Comparison of ENCODE assay signal across 15 mouse cellular contexts in genomic region chr10:120678277-120678676, GRCm38 (mm10).
"Had no signal": no experiment of that assay in that cellular context is flagged by ENCODE, and none has a peak within 500 bp of the region (broad histone marks: within the 10 kb centered on the region; RNA-seq: fewer than 3 reads in every experiment).

No protein-coding gene starts in this region.

- H3K4me2 ChIP-seq: kidney, embryonic 15.5 days; limb, embryonic 13.5 days; neural tube, embryonic 13.5 days; stomach, embryonic 15.5 days had no signal

- DNase-seq: kidney, adult 18-20 months; kidney, postnatal 25 days; lung, adult 18-20 months; retina, postnatal 1 day; right cerebral cortex, postnatal 4 days; spleen, adult 18-20 months; thymus, adult 2 months; thymus, postnatal 25 days had no signal

- ATAC-seq: midbrain, embryonic 16.5 days had no signal

- H3K4me3 ChIP-seq: kidney, embryonic 15.5 days; limb, embryonic 13.5 days; midbrain, embryonic 10.5 days; neural tube, embryonic 13.5 days; stomach, embryonic 15.5 days had no signal

- H3K9ac ChIP-seq: kidney, embryonic 15.5 days; limb, embryonic 13.5 days; liver, embryonic 14.5 days; neural tube, embryonic 13.5 days; stomach, embryonic 15.5 days had no signal

- H3K27me3 ChIP-seq: kidney, embryonic 15.5 days; limb, embryonic 13.5 days; neural tube, embryonic 13.5 days; stomach, embryonic 15.5 days had no signal

- H3K9me3 ChIP-seq: kidney, embryonic 15.5 days; limb, embryonic 13.5 days; midbrain, embryonic 10.5 days; neural tube, embryonic 13.5 days; stomach, embryonic 15.5 days had no signal

- H3K27ac ChIP-seq: kidney, embryonic 15.5 days; limb, embryonic 13.5 days; liver, embryonic 14.5 days; midbrain, embryonic 10.5 days; neural tube, embryonic 13.5 days; stomach, embryonic 15.5 days had no signal

- H3K36me3 ChIP-seq: kidney, embryonic 15.5 days; limb, embryonic 13.5 days; midbrain, embryonic 10.5 days; neural tube, embryonic 13.5 days; stomach, embryonic 15.5 days had no signal

- H3K4me1 ChIP-seq: stomach, embryonic 15.5 days had no signal
